Mouse (Mus musculus) midbrain, postnatal 0 days (tissue): ENCODE measurements at regions not wholly inside any gene's neighbourhood (a gene's known extent, or its start where the extent isn't known, plus 50 kb on each side); places are given as distances from the start of the nearest gene placed in this dataset.

Source experiments
- ATAC-seq: fragments of 200-750 bp; cut with Nextera tagmentation; 2 replicates; pipeline ENCODE4 v1.8.0; 2017; ENCODE audit warnings: moderate number of reproducible peaks, mild to moderate bottlenecking, moderate TSS enrichment, moderate library complexity; ENCODE audit not compliant: low FRiP score
- DNase-seq: peaks from one replicate; pipeline ENCODE4 v3.0.0-alpha.2; 2015; ENCODE audit warnings: low spot score
- H3K27ac ChIP-seq: fragments of 300-500 bp; sonication (generic); 2 replicates; pipeline ENCODE4 v1.5.1; 2014; ENCODE audit warnings: low read depth, mild to moderate bottlenecking, low read length, mixed read lengths
- H3K27me3 ChIP-seq: fragments of 300-500 bp; sonication (generic); 2 replicates; pipeline ENCODE4 v1.6.1; 2014; ENCODE audit warnings: low read length, control low read depth, mixed read lengths; ENCODE audit not compliant: insufficient read depth
- H3K36me3 ChIP-seq: fragments of 300-500 bp; sonication (generic); 2 replicates; pipeline ENCODE4 v1.6.1; 2014; ENCODE audit warnings: low read length, control low read depth, mixed read lengths; ENCODE audit not compliant: insufficient read depth
- H3K4me1 ChIP-seq: fragments of 300-500 bp; sonication (generic); 2 replicates; pipeline ENCODE4 v1.6.1; 2014; ENCODE audit warnings: mild to moderate bottlenecking, control low read depth, antibody characterized with exemption, low read length, mixed read lengths; ENCODE audit not compliant: insufficient read depth
- H3K4me2 ChIP-seq: fragments of 300-500 bp; sonication (generic); 2 replicates; pipeline ENCODE4 v1.6.1; 2014; ENCODE audit warnings: low read depth, mild to moderate bottlenecking, low read length, mixed read lengths; ENCODE audit not compliant: poor library complexity, severe bottlenecking
- H3K4me3 ChIP-seq: fragments of 300-500 bp; sonication (generic); 2 replicates; pipeline ENCODE4 v1.5.1; 2014; ENCODE audit warnings: low read depth, mild to moderate bottlenecking, low read length, moderate library complexity
- H3K9ac ChIP-seq: fragments of 300-500 bp; sonication (generic); replicated peaks from 2 replicates; pipeline ENCODE4 v1.6.1; 2014; ENCODE audit warnings: mild to moderate bottlenecking, low read length, moderate library complexity, mixed read lengths; ENCODE audit not compliant: poor library complexity, severe bottlenecking
- H3K9me3 ChIP-seq: fragments of 300-500 bp; sonication (generic); 2 replicates; pipeline ENCODE4 v1.6.1; 2016; ENCODE audit warnings: low read length, control low read depth
- CTCF ChIP-seq: IDR thresholded peaks from 2 replicates; pipeline ENCODE4 v1.5.1; 2016; ENCODE audit warnings: antibody characterized with exemption, mild to moderate bottlenecking
- WGBS: fragments of 180-500 bp; shearing (Covaris S2); extraction: QIAGEN DNeasy Blood & Tissue Kit; methylation state at CpG from one replicate; pipeline ENCODE4 v1.1.7; 2014; 5-methylcytosine and 5-hydroxymethylcytosine counted together

DNA sequence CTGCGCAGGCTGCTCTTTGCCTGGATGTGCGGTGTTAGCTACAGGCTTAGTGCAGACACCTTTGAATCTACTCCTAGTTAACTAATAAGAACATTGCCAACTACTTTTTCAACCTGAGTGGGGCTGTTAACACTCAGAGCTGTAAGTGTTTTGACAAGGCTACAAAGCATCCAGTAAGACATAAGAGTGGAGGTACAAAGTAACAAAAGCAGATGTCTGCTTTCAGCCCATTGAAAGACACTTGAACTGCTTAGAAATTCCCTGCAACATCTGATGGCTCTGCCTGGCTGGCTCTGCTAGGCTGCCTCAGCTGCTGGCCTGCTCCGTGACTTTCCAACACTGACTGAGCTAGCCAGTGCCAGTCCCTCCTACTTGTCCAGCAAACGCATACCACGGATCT is 117.8 kb upstream of the Tbx18 start:
- no peak overlapping the region for H3K4me2 ChIP-seq
- TF ChIP-seq CTCF, result no peak
- no peak for DNase-seq
- no peaks in the 10 kb centered on the region for H3K4me1 ChIP-seq
- no peak for ATAC-seq
- no peaks in the 10 kb centered on the region for H3K27me3 ChIP-seq
- H3K36me3 ChIP-seq, result no peaks in the 10 kb centered on the region
- no peaks in the 10 kb centered on the region for H3K9me3 ChIP-seq
- no peak overlapping the region for H3K27ac ChIP-seq
- 61% methylated on average over 5 of the region's 5 CpGs for WGBS
- H3K9ac ChIP-seq, result no peak overlapping the region
- H3K4me3 ChIP-seq, result no peak overlapping the region

DNA sequence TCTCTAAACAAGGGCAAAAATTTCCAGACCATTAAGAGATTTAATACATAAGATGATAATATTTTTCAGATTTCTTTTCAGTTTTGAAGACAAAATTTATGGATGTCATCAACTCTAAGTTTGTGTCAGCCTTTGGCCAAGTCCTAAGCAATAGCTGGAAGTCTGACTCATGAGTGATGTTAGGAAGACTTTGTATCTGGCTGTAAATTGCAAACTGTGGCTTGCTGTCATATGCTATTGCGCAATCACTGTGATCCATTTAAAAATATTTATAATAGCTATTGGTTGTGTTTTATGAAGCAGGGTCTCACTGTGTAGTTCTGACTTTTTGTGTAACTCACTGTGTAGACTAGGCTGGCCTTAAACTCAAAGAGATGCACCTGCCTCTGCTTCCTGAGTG is 119.1 kb upstream of the Tbx18 start:
- DNase-seq, result no peak
- Histone ChIP-seq H3K27ac (no peak overlapping the region), H3K27me3 (no peaks in the 10 kb centered on the region), H3K4me2 (no peak overlapping the region), H3K9ac (no peak overlapping the region), H3K4me1 (no peaks in the 10 kb centered on the region), H3K9me3 (no peaks in the 10 kb centered on the region), H3K4me3 (no peak overlapping the region), H3K36me3 (no peaks in the 10 kb centered on the region)
- 96% methylated on average over 1 of the region's 1 CpGs for WGBS
- no peak for TF ChIP-seq CTCF
- ATAC-seq, result no peak

DNA sequence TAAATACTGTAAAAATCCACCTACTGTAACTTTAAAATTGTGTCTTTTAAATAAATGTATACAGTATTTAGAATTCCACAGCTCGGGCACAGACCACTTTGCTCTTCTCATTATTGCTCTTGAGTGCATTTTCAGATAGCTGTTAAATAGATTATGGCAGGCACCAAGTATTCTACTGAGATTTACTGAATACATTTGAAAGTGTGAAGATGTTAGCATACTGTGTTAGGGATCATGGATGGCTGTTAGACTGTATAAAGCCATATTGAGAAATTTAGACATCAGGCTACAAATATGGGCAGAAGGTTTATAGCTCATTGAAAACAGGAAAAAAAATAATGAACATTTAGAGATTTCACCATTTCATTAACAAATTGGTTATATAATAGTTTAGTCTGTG is 130.5 kb upstream of the Tbx18 start:
- Histone ChIP-seq H3K27ac (no peak overlapping the region), H3K4me3 (no peak overlapping the region), H3K4me1 (no peaks in the 10 kb centered on the region), H3K27me3 (no peaks in the 10 kb centered on the region), H3K9ac (no peak overlapping the region), H3K9me3 (0 out of 2 replicates have a peak, but pooled peaks cover 2% of the 10 kb centered on the region), H3K4me2 (no peak overlapping the region), H3K36me3 (no peaks in the 10 kb centered on the region)
- TF ChIP-seq CTCF, result no peak
- no peak for ATAC-seq
- no peak for DNase-seq
- WGBS, result 59% methylated on average over 1 of the region's 1 CpGs

DNA sequence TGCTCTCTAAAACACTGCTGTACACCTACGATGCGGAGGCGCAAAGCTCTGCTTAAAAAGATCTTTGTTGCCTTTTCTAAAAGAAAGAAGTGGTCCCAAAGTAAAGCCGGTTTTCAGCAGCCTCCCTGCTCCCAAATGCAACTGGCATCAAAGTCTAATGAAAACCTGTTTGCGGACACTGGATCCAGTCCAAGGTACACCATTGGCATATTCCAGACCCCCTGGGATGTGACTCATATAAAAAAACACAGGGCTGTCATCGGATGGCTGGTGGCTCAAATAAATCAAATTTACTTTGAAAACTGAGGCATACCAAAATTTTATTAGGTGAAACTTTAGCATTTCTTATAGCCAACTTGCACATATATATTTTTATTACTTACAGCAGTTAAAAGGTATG is 134.2 kb upstream of the Tbx18 start:
- no peak overlapping the region for H3K9ac ChIP-seq
- no peak for TF ChIP-seq CTCF
- H3K27ac ChIP-seq, result no peak overlapping the region
- 0 out of 2 replicates have a peak, but pooled peaks cover 2% of the 10 kb centered on the region for H3K9me3 ChIP-seq
- H3K27me3 ChIP-seq, result no peaks in the 10 kb centered on the region
- DNase-seq (no peak), ATAC-seq (no peak)
- H3K4me2 ChIP-seq, result no peak overlapping the region
- no peak overlapping the region for H3K4me3 ChIP-seq
- H3K4me1 ChIP-seq, result no peaks in the 10 kb centered on the region
- WGBS, result 75% methylated on average over 6 of the region's 6 CpGs
- H3K36me3 ChIP-seq, result no peaks in the 10 kb centered on the region

DNA sequence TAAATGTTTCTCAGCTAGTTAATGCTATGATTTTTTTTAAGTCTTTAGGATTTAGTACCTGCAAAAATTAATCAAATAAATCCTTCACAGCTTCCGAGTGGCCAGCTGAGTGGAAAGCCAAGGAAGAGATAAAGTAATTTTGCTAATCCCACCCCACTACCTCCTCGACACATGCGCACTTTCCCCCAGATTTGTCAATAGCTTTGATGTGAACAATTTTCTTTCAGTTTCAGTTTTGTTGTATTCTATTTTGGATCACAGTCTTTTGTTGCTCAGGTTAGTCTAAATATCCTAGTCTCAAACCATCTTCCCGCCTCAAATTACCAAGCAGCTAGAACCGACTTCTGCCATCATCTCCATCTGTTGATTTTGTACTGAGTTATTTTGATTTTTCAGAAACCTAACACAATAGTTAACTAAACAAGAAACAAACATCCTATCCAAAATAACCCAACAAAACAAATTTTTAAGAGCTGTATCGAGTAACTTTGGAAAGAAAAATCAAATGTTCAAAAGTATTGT is 141.4 kb upstream of the Tbx18 start:
- ATAC-seq (no peak), DNase-seq (no peak)
- Histone ChIP-seq H3K9ac (no peak overlapping the region), H3K27ac (no peak overlapping the region), H3K9me3 (no peaks in the 10 kb centered on the region), H3K27me3 (no peaks in the 10 kb centered on the region), H3K36me3 (no peaks in the 10 kb centered on the region), H3K4me3 (no peak overlapping the region), H3K4me2 (no peak overlapping the region), H3K4me1 (no peaks in the 10 kb centered on the region)
- no peak for TF ChIP-seq CTCF
- 84% methylated on average over 6 of the region's 6 CpGs for WGBS

DNA sequence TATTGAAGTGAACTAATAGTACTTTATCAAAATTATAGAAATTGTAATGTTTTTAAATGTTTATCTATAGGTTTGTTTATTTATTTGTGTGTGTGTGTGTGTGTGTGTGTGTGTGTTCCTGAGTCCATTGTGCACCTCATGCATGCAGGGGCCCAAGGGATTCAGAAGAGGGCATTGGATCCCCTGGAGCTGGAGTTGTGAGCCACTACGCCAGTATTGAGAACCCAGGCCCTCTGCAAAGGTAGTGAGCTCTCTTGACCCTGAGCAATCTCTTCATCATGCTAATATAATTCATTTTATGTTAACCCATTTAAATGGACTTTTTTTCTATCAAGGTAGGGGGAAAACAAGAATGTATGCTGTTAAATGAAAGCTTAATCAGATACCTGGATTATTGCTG is 151.5 kb upstream of the Tbx18 start:
- no peak for TF ChIP-seq CTCF
- H3K4me1 ChIP-seq, result no peaks in the 10 kb centered on the region
- H3K36me3 ChIP-seq, result no peaks in the 10 kb centered on the region
- WGBS, result 92% methylated on average over 1 of the region's 1 CpGs
- H3K9ac ChIP-seq, result no peak overlapping the region
- H3K9me3 ChIP-seq, result no peaks in the 10 kb centered on the region
- no peak for DNase-seq
- H3K4me2 ChIP-seq, result no peak overlapping the region
- H3K27ac ChIP-seq, result no peak overlapping the region
- H3K4me3 ChIP-seq, result no peak overlapping the region
- ATAC-seq, result no peak
- H3K27me3 ChIP-seq, result no peaks in the 10 kb centered on the region
